Mouse (Mus musculus) stomach, embryonic 14.5 days (tissue): ENCODE data around the gene Fut9. TPM values are rescaled to one million over a fixed set of nuclear protein-coding genes. Genes with fewer than 3 reads are reported as not detected.

Experiments used
- ATAC-seq: fragments of 200-750 bp; cut with Nextera tagmentation; 2 replicates; pipeline ENCODE4 v1.8.0; 2017; ENCODE audit warnings: low read depth, moderate TSS enrichment; ENCODE audit not compliant: insufficient number of reproducible peaks, insufficient read depth, low FRiP score
- H3K27ac ChIP-seq: fragments of 300-500 bp; sonication (generic); 2 replicates; pipeline ENCODE4 v1.5.1; 2014; ENCODE audit warnings: mild to moderate bottlenecking, low read length, moderate library complexity, mixed read lengths
- H3K27me3 ChIP-seq: fragments of 300-500 bp; sonication (generic); 2 replicates; pipeline ENCODE4 v1.6.1; 2014; ENCODE audit warnings: low read length, control low read depth, mixed read lengths; ENCODE audit not compliant: control insufficient read depth, insufficient read depth
- H3K36me3 ChIP-seq: fragments of 300-500 bp; sonication (generic); 2 replicates; pipeline ENCODE4 v1.6.1; 2014; ENCODE audit warnings: mild to moderate bottlenecking, control low read depth, low read length, moderate library complexity, mixed read lengths; ENCODE audit not compliant: control insufficient read depth, insufficient read depth
- H3K4me1 ChIP-seq: fragments of 300-500 bp; sonication (generic); 2 replicates; pipeline ENCODE4 v1.6.1; 2014; ENCODE audit warnings: low read length, control low read depth, mixed read lengths; ENCODE audit not compliant: control insufficient read depth, insufficient read depth
- H3K4me2 ChIP-seq: fragments of 300-500 bp; sonication (generic); replicated peaks from 2 replicates; pipeline ENCODE4 v1.6.1; 2014; ENCODE audit warnings: low read depth, low read length, control low read depth
- H3K4me3 ChIP-seq: fragments of 300-500 bp; sonication (generic); 2 replicates; pipeline ENCODE4 v1.5.1; 2014; ENCODE audit warnings: low read depth, low read length, control low read depth
- H3K9ac ChIP-seq: fragments of 300-500 bp; sonication (generic); replicated peaks from 2 replicates; pipeline ENCODE4 v1.6.1; 2014; ENCODE audit warnings: low read depth, mild to moderate bottlenecking, control low read depth, low read length, moderate library complexity, mixed read lengths
- H3K9me3 ChIP-seq: fragments of 300-500 bp; sonication (generic); 2 replicates; pipeline ENCODE4 v1.6.1; 2016; ENCODE audit warnings: low read depth, low read length, control low read depth; ENCODE audit not compliant: control insufficient read depth
- WGBS: fragments of 180-500 bp; shearing (Covaris S2); extraction: QIAGEN DNeasy Blood & Tissue Kit; methylation state at CpG from one replicate; pipeline ENCODE4 v1.1.7; 2014; 5-methylcytosine and 5-hydroxymethylcytosine counted together
- polyA plus RNA-seq: library from polyadenylated mRNA; unstranded; fragments of >200 nt; fragmentation: Nextera tagmentation; extraction: Ambion mirVana; gene quantifications from 2 replicates; pipeline ENCODE4 v1.2.1, GENCODE M21; 2014

Gene Fut9
- polyA plus RNA-seq = 1.3 and 1.7 TPM in 2 replicates

GRCm38 (mm10) chr4:25799476-25800283 is at the start of gene Fut9:
TSS of gene Fut9 (minus strand) at chr4:25800244.
- Histone ChIP-seq H3K4me2 (peak within 1 kb of the TSS; percentile 92), H3K9me3 (no peaks in the 10 kb centered on the region), H3K27me3 (no peaks in the 10 kb centered on the region), H3K36me3 (no peaks in the 10 kb centered on the region), H3K4me3 (peak within 1 kb of the TSS; percentile 46), H3K4me1 (no peaks in the 10 kb centered on the region), H3K27ac (no peak within 1 kb of the TSS), H3K9ac (no peak within 1 kb of the TSS)
- WGBS = 1% methylated on average over 52 of the region's 52 CpGs
- peak; percentile 75 for ATAC-seq

DNA sequence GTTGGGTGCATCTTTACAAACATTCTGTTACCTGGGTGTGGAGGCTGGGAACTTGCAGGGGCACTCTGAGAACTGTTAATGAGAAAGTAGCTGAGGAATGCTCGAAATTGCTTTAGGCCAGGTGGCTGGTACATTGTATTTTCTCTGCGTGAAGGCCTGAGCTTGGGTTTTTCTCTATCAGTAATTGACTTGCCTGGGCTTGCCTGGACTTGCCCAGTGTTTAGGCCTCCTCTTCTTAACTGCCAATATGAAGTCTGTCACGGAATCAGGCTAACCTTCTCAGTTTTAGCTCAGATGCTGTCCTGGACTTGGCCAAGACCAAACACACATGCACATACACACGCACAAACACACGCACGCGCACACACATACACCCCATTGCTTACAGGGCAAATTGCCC is 15.7 kb upstream of the Fut9 start:
- no peaks in the 10 kb centered on the region for H3K9me3 ChIP-seq
- 81% methylated on average over 7 of the region's 7 CpGs for WGBS
- ATAC-seq = no peak

DNA sequence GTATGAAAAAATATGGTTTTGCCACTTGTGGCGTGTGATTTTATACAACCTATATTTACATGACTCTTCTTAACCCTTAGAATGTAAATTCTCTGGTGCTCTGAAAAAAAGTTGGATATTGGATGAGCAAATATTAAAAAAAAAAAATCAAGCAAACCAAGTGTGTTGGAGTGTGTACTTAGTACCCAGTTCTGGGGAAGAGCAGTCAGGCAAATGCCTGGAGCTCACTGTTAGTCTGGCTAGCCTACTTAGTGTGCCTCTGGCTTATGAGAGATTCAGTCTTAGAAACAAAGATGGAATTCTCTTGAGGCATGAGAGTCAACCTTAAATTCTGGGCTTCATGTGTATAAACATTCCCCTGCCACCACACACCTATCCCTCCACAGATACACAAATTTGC is 13.3 kb upstream of the Fut9 start:
- Histone ChIP-seq H3K4me2 (no peak overlapping the region), H3K4me1 (no peaks in the 10 kb centered on the region), H3K9me3 (no peaks in the 10 kb centered on the region), H3K27me3 (no peaks in the 10 kb centered on the region), H3K36me3 (no peaks in the 10 kb centered on the region), H3K4me3 (no peak overlapping the region), H3K9ac (no peak overlapping the region), H3K27ac (no peak overlapping the region)
- WGBS = 69% methylated on average over 1 of the region's 1 CpGs
- ATAC-seq = no peak

More for the DNA sequence above, 15.7 kb upstream of the Fut9 start:
- H3K36me3 ChIP-seq = no peaks in the 10 kb centered on the region
- no peak overlapping the region for H3K27ac ChIP-seq
- H3K4me2 ChIP-seq = no peak overlapping the region
- H3K27me3 ChIP-seq = no peaks in the 10 kb centered on the region
- H3K9ac ChIP-seq = no peak overlapping the region
- no peak overlapping the region for H3K4me3 ChIP-seq
- H3K4me1 ChIP-seq = no peaks in the 10 kb centered on the region

DNA sequence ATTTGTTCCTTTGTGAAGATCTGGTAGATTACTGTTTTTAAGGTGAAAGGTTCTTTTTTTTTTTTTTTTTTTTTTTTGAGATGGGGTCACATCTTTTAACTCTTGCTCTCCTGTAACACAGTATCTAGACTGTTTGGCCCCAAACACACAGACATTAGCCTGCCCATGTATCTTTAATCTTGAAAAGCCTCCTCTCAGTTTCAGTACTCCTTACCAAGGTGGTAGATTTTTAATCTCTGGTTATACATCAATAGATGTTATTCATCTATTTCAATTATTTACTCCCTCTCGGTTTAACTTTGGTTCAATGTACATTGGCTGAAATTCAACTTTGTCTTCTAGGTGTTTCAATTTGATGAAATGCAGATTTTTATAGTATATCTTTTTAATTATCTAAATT is 10.0 kb upstream of the Fut9 start:
- no peak for ATAC-seq

DNA sequence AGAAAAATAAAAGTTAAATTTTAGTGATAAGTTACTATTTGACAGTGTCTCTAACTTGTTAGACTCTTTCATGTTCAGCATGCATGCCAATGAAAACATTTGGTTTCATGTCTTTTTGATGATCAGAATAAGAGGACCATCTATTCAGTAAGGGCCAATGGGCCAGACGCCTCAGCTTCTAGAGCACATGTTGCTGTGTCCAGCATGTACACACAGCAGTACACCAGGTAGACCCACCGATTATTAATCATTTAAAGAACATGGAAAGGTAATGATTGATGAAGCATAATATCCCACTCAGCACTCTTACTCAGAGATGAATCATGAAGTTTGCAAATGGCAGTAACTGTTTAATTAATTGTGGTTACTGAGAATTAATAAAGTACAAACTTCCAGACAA is 1.7 kb upstream of the Fut9 start:
- H3K9me3 ChIP-seq = no peaks in the 10 kb centered on the region
- H3K9ac ChIP-seq = no peak overlapping the region
- no peak overlapping the region for H3K4me2 ChIP-seq
- ATAC-seq = no peak
- H3K27ac ChIP-seq = no peak overlapping the region
- H3K27me3 ChIP-seq = no peaks in the 10 kb centered on the region
- 76% methylated on average over 2 of the region's 2 CpGs for WGBS
- H3K4me1 ChIP-seq = no peaks in the 10 kb centered on the region
- H3K4me3 ChIP-seq = no peak overlapping the region
- H3K36me3 ChIP-seq = no peaks in the 10 kb centered on the region

More for the DNA sequence above, 10.0 kb upstream of the Fut9 start:
- no peak overlapping the region for H3K27ac ChIP-seq
- no peak overlapping the region for H3K4me3 ChIP-seq
- no peaks in the 10 kb centered on the region for H3K9me3 ChIP-seq
- 76% methylated on average over 1 of the region's 1 CpGs for WGBS
- H3K4me2 ChIP-seq = no peak overlapping the region
- H3K9ac ChIP-seq = no peak overlapping the region
- H3K4me1 ChIP-seq = no peaks in the 10 kb centered on the region
- H3K27me3 ChIP-seq = no peaks in the 10 kb centered on the region
- H3K36me3 ChIP-seq = no peaks in the 10 kb centered on the region

- 2% methylated on average over 5 of the region's 5 CpGs for WGBS
- 0 out of 2 replicates have a peak, but pooled peaks have one; percentile 14 for ATAC-seq
- Histone ChIP-seq H3K4me3 (peak overlapping the region; percentile 46), H3K9ac (no peak overlapping the region), H3K4me1 (no peaks in the 10 kb centered on the region), H3K36me3 (no peaks in the 10 kb centered on the region), H3K9me3 (no peaks in the 10 kb centered on the region), H3K27me3 (no peaks in the 10 kb centered on the region), H3K4me2 (peak overlapping the region; percentile 92), H3K27ac (no peak overlapping the region)
Measured at GRCm38 (mm10) chr4:25800284-25800616, 206 bp upstream of the Fut9 start.

GRCm38 (mm10) chr4:25799051-25799475 is 981 bp downstream of the Fut9 start:
- WGBS = 1% methylated on average over 7 of the region's 7 CpGs
- peak overlapping the region; percentile 92 for H3K4me2 ChIP-seq
- H3K4me1 ChIP-seq = no peaks in the 10 kb centered on the region
- H3K27ac ChIP-seq = no peak overlapping the region
- no peak overlapping the region for H3K9ac ChIP-seq
- H3K9me3 ChIP-seq = no peaks in the 10 kb centered on the region
- ATAC-seq = no peak
- no peaks in the 10 kb centered on the region for H3K27me3 ChIP-seq
- peak overlapping the region; percentile 46 for H3K4me3 ChIP-seq
- H3K36me3 ChIP-seq = no peaks in the 10 kb centered on the region

- peak overlapping the region; percentile 92 for H3K4me2 ChIP-seq
- H3K9me3 ChIP-seq = no peaks in the 10 kb centered on the region
- no peak overlapping the region; the same call in 1 of the 2 replicates for H3K4me3 ChIP-seq
- no peaks in the 10 kb centered on the region for H3K27me3 ChIP-seq
- no peaks in the 10 kb centered on the region for H3K36me3 ChIP-seq
- no peak overlapping the region for H3K27ac ChIP-seq
- no peak for ATAC-seq
- no peak overlapping the region for H3K9ac ChIP-seq
- WGBS = 18% methylated on average over 10 of the region's 10 CpGs
- H3K4me1 ChIP-seq = no peaks in the 10 kb centered on the region
Measured at GRCm38 (mm10) chr4:25798412-25798811, 1.6 kb downstream of the Fut9 start.

- no peaks in the 10 kb centered on the region for H3K27me3 ChIP-seq
- H3K4me1 ChIP-seq = no peaks in the 10 kb centered on the region
- no peak overlapping the region for H3K27ac ChIP-seq
- no peaks in the 10 kb centered on the region for H3K9me3 ChIP-seq
- no peak for ATAC-seq
- H3K4me2 ChIP-seq = no peak overlapping the region
- no peak overlapping the region for H3K4me3 ChIP-seq
- WGBS = 39% methylated on average over 3 of the region's 3 CpGs
- H3K9ac ChIP-seq = no peak overlapping the region
- H3K36me3 ChIP-seq = no peaks in the 10 kb centered on the region
Measured at GRCm38 (mm10) chr4:25796149-25796548, 3.9 kb downstream of the Fut9 start.
